Comparison of ENCODE assay signal across 8 mouse cellular contexts in genomic region chr11:74584946-74585723, GRCm38 (mm10). TPM values are rescaled to one million over a fixed set of nuclear protein-coding genes. Genes with fewer than 3 reads are reported as not detected.
DNase-seq lines count a peak whose midpoint lies in the region; ATAC-seq and TF ChIP-seq lines count a peak whose summit lies in the region.

No protein-coding gene starts in this region.

- H3K9me3 ChIP-seq in intestine, embryonic 14.5 days (ENCODE audit: control insufficient read depth, low read length), result no peaks in the 10 kb centered on the region
- no peaks in the 10 kb centered on the region for H3K9me3 ChIP-seq in intestine, postnatal 0 days (ENCODE audit: control insufficient read depth)
- H3K9me3 ChIP-seq in CH12.LX (replicated peaks; ENCODE audit: low read length), result peaks cover 2% of the 10 kb centered on the region
- H3K9me3 ChIP-seq in liver, embryonic 11.5 days (ENCODE audit: control insufficient read depth, low read length), result no peaks in the 10 kb centered on the region

- no peak for TF ChIP-seq CTCF in intestine, postnatal 0 days (IDR thresholded peaks at IDR 0.05; ENCODE audit: low read depth)
- TF ChIP-seq CTCF in CH12.LX (conservative IDR thresholded peaks at IDR 0.05 in 1 of 2, IDR thresholded peaks at IDR 0.05 in 1 of 2; ENCODE audit: low read depth in 2 of 2, low read length in 2 of 2), result no peak

- 62% methylated on average over 10 of the region's 10 CpGs for WGBS in intestine, embryonic 14.5 days
- WGBS in intestine, postnatal 0 days, result 58% methylated on average over 10 of the region's 10 CpGs
- 65% methylated on average over 10 of the region's 10 CpGs for WGBS in liver, embryonic 11.5 days

- no peak; the same call in 1 of the 2 replicates for ATAC-seq in intestine, embryonic 14.5 days (replicated peaks; ENCODE audit: low FRiP score, low TSS enrichment, low read depth)
- no peak for ATAC-seq in intestine, postnatal 0 days
- ATAC-seq in liver, embryonic 11.5 days (replicated peaks; ENCODE audit: low FRiP score), result no peak

- H3K4me3 ChIP-seq in intestine, embryonic 14.5 days (ENCODE audit: low read depth, low read length), result no peak overlapping the region
- H3K4me3 ChIP-seq in intestine, postnatal 0 days (ENCODE audit: low read depth, low read length), result no peak overlapping the region
- H3K4me3 ChIP-seq in CH12.LX (replicated peaks in 1 of 3; ENCODE audit: low read depth in 2 of 3, low read length in 2 of 3, poor library complexity in 1 of 3), result no peak overlapping the region
- H3K4me3 ChIP-seq in liver, embryonic 11.5 days (ENCODE audit: low read depth, low read length), result no peak overlapping the region

- H3K9ac ChIP-seq in intestine, embryonic 14.5 days (ENCODE audit: low read length), result no peak overlapping the region
- no peak overlapping the region for H3K9ac ChIP-seq in intestine, postnatal 0 days (ENCODE audit: low read depth, low read length)
- no peak overlapping the region for H3K9ac ChIP-seq in CH12.LX (ENCODE audit: insufficient read depth, low read depth)
- no peak overlapping the region for H3K9ac ChIP-seq in liver, embryonic 11.5 days (ENCODE audit: low read depth, low read length)

- no peak for TF ChIP-seq RAD21 in CH12.LX (IDR thresholded peaks at IDR 0.05; ENCODE audit: low read depth, low read length)

- in situ Hi-C loops in CH12.LX (cut with MboI; ENCODE audit: low pct_ligation_motif_present, low pct_unique_long_range_greater_than_20kb, low sequenced_read_pairs), result no loop called here

- H3K36me3 ChIP-seq in intestine, embryonic 14.5 days (ENCODE audit: control insufficient read depth, insufficient read depth, low read length), result no peaks in the 10 kb centered on the region
- H3K36me3 ChIP-seq in intestine, postnatal 0 days (ENCODE audit: control insufficient read depth, insufficient read depth), result no peaks in the 10 kb centered on the region
- no peaks in the 10 kb centered on the region for H3K36me3 ChIP-seq in CH12.LX (replicated peaks in 1 of 2; ENCODE audit: control insufficient read depth in 1 of 2, insufficient read depth in 1 of 2, low read length in 1 of 2)
- H3K36me3 ChIP-seq in liver, embryonic 11.5 days (ENCODE audit: control insufficient read depth, insufficient read depth, low read length), result no peaks in the 10 kb centered on the region

- no peaks in the 10 kb centered on the region for H3K79me2 ChIP-seq in CH12.LX (replicated peaks; ENCODE audit: control insufficient read depth, extremely low read depth, insufficient read depth, poor library complexity, severe bottlenecking)

- peak; percentile 80 for DNase-seq in intestine, embryonic 14.5 days (ENCODE audit: low spot score)
- DNase-seq in CH12.LX (ENCODE audit: extremely low read depth), result peak; percentile 25
- peak; percentile 54 for DNase-seq in adrenal gland, postnatal 14 days
- peak; percentile 62 for DNase-seq in liver, embryonic 11.5 days (ENCODE audit: low spot score)
- DNase-seq in right cerebral cortex, adult 2 months (ENCODE audit: low spot score in 2 of 2), result no peak
- no peak for DNase-seq in layer of hippocampus, postnatal 10 days (ENCODE audit: low spot score in 2 of 2)
- DNase-seq in urinary bladder, adult 2 months (ENCODE audit: low spot score), result no peak

- peaks cover 38% of the 10 kb centered on the region for H3K27me3 ChIP-seq in intestine, embryonic 14.5 days (replicated peaks; ENCODE audit: control insufficient read depth, insufficient read depth, low read length)
- H3K27me3 ChIP-seq in intestine, postnatal 0 days (replicated peaks; ENCODE audit: control insufficient read depth, insufficient read depth, low read length), result peaks cover 35% of the 10 kb centered on the region
- H3K27me3 ChIP-seq in CH12.LX (replicated peaks), result peaks cover 82% of the 10 kb centered on the region
- peaks cover 43% of the 10 kb centered on the region for H3K27me3 ChIP-seq in liver, embryonic 11.5 days (replicated peaks; ENCODE audit: control insufficient read depth, insufficient read depth, low read length)

- H3K27ac ChIP-seq in intestine, embryonic 14.5 days (ENCODE audit: low read depth), result no peak overlapping the region
- no peak overlapping the region for H3K27ac ChIP-seq in intestine, postnatal 0 days (ENCODE audit: low read depth, low read length)
- no peak overlapping the region for H3K27ac ChIP-seq in CH12.LX (ENCODE audit: insufficient read depth, low read depth)
- no peak overlapping the region for H3K27ac ChIP-seq in liver, embryonic 11.5 days (ENCODE audit: low read depth, low read length)

- no peak for TF ChIP-seq EP300 in CH12.LX (IDR thresholded peaks at IDR 0.05; ENCODE audit: low read length)

- no peak for TF ChIP-seq POLR2A in CH12.LX (IDR thresholded peaks at IDR 0.05; ENCODE audit: low read depth, low read length)

- dilution Hi-C loops in CH12.LX (cut with MboI; ENCODE audit: extremely low pct_ligation_motif_present, extremely low pct_unique_long_range_greater_than_20kb, low sequenced_read_pairs), result no loop called here

- no peak overlapping the region for H3K4me2 ChIP-seq in intestine, embryonic 14.5 days (ENCODE audit: low read length)
- H3K4me2 ChIP-seq in intestine, postnatal 0 days (replicated peaks; ENCODE audit: low read depth), result no peak overlapping the region
- H3K4me2 ChIP-seq in CH12.LX (ENCODE audit: insufficient read depth, low read depth, poor library complexity, severe bottlenecking), result no peak overlapping the region
- no peak overlapping the region for H3K4me2 ChIP-seq in liver, embryonic 11.5 days

- 0 out of 2 replicates have a peak, but pooled peaks cover 3% of the 10 kb centered on the region for H3K4me1 ChIP-seq in intestine, embryonic 14.5 days (replicated peaks; ENCODE audit: control insufficient read depth, insufficient read depth, low read length)
- H3K4me1 ChIP-seq in intestine, postnatal 0 days (replicated peaks; ENCODE audit: control insufficient read depth, insufficient read depth, low read length), result no peaks in the 10 kb centered on the region
- no peaks in the 10 kb centered on the region for H3K4me1 ChIP-seq in CH12.LX (ENCODE audit: control insufficient read depth in 1 of 2, insufficient read depth in 2 of 2)
- peaks cover 7% of the 10 kb centered on the region; the same call in 1 of the 2 replicates for H3K4me1 ChIP-seq in liver, embryonic 11.5 days (replicated peaks; ENCODE audit: control insufficient read depth, insufficient read depth, low read length)

TF ChIP-seq in CH12.LX, 34 proteins besides CTCF, POLR2A, EP300 and RAD21:
- TF ChIP-seq SMC3 (IDR thresholded peaks at IDR 0.05; ENCODE audit: low read depth, low read length) (no peak), PAX5 (IDR thresholded peaks at IDR 0.05; ENCODE audit: low read length) (no peak), ZMIZ1 (IDR thresholded peaks at IDR 0.05; ENCODE audit: low read depth, low read length) (no peak), NELFE (IDR thresholded peaks at IDR 0.05; ENCODE audit: low read depth, low read length) (no peak), HCFC1 (IDR thresholded peaks at IDR 0.05; ENCODE audit: low read depth, low read length) (no peak), ETS1 (conservative IDR thresholded peaks at IDR 0.05; ENCODE audit: low read depth, low read length) (no peak), SIN3A (IDR thresholded peaks at IDR 0.05; ENCODE audit: low read length) (peak; percentile 46; the same call in 1 of the 2 replicates), KAT2A (IDR thresholded peaks at IDR 0.05; ENCODE audit: insufficient replicate concordance, low read length) (no peak)

RNA-seq across cellular contexts. Expression of gene Rap1gap2, which starts 25.6 kb away (rescaled TPM):
- 7.7 and 11.6 TPM in 2 replicates for polyA plus RNA-seq in intestine, embryonic 14.5 days (2014; fragmentation: Nextera tagmentation; extraction: Ambion mirVana)
- 7.9 and 9.2 TPM in 2 replicates for polyA plus RNA-seq in intestine, postnatal 0 days (2015; fragmentation: Nextera tagmentation; extraction: Ambion mirVana)
- total RNA-seq in CH12.LX (2012; rRNA removed), result 74.6 and 79.8 TPM in 2 replicates
- 53.8 and 55.4 TPM in 2 replicates for total RNA-seq in CH12.LX (2014; rRNA removed)
- polyA plus RNA-seq in CH12.LX (2012; ENCODE audit: insufficient read length, low read depth), result 69.8 and 76.6 TPM in 2 replicates
- 12.6 and 12.8 TPM in 2 replicates for total RNA-seq in adrenal gland, postnatal 14 days (2021)
- 2.1 TPM in 2 replicates for polyA plus RNA-seq in liver, embryonic 11.5 days (2014; fragmentation: Nextera tagmentation; extraction: Ambion mirVana)
- total RNA-seq in layer of hippocampus, postnatal 10 days (2021), result 100 to 1,000 TPM; 107 to 121 TPM
- 32.4 and 32.5 TPM in 2 replicates for polyA plus RNA-seq in urinary bladder, adult 2 months (2012; rRNA removed)

RNA-seq across cellular contexts. Expression of gene Ccdc92b, which starts 34.3 kb away (rescaled TPM):
- polyA plus RNA-seq in intestine, embryonic 14.5 days (2014; fragmentation: Nextera tagmentation; extraction: Ambion mirVana), result 0.56 and 0.74 TPM in 2 replicates
- polyA plus RNA-seq in intestine, postnatal 0 days (2015; fragmentation: Nextera tagmentation; extraction: Ambion mirVana), result 0.25 and 0.35 TPM in 2 replicates
- total RNA-seq in CH12.LX (2012; rRNA removed) (not detected in 2 replicates), CH12.LX (2014; rRNA removed) (not detected in 2 replicates)
- polyA plus RNA-seq in CH12.LX (2012; ENCODE audit: insufficient read length, low read depth), result not detected in 2 replicates
- 2.9 and 3.1 TPM in 2 replicates for total RNA-seq in adrenal gland, postnatal 14 days (2021)
- 5.3 and 5.5 TPM in 2 replicates for polyA plus RNA-seq in liver, embryonic 11.5 days (2014; fragmentation: Nextera tagmentation; extraction: Ambion mirVana)
- total RNA-seq in layer of hippocampus, postnatal 10 days (2021), result 10 to 100 TPM; 15.9 to 16.3 TPM
- 0.55 and 0.59 TPM in 2 replicates for polyA plus RNA-seq in urinary bladder, adult 2 months (2012; rRNA removed)

Comparison
In these comparisons a context has a peak if more than half of its experiments do, and no peak if none do; other contexts are left out.
1. DNase-seq: peak in intestine, embryonic 14.5 days (single experiment), CH12.LX (single experiment), adrenal gland, postnatal 14 days (single experiment) and liver, embryonic 11.5 days (single experiment); none in right cerebral cortex, adult 2 months (0 of 2), layer of hippocampus, postnatal 10 days (0 of 2) and urinary bladder, adult 2 months (single experiment).